Mouse (Mus musculus): ENCODE results near the gene Taf5l.

GRCm38 (mm10) chr8:123977499-123977898 lies 43.7 kb downstream of the Taf5l start:
- no peak for TF ChIP-seq POLR2A (IDR thresholded peaks at IDR 0.05; ENCODE audit: borderline replicate concordance, extremely low read depth, low read depth, low read length)
- TF ChIP-seq CTCF (IDR thresholded peaks at IDR 0.05; ENCODE audit: insufficient read depth, low read length): no peak
